Mouse (Mus musculus) C2C12 (cell line): ENCODE results near the gene Sema4g.
A peak's percentile ranks its signal among the peaks of the same experiment; 100 is the strongest.

Experiments
- CTCF ChIP-seq: IDR thresholded peaks from one replicate; pipeline ENCODE4 v1.5.1; 2011; ENCODE audit not compliant: control insufficient read depth, insufficient read depth, insufficient read length
- FOSL1 ChIP-seq: IDR thresholded peaks from one replicate; pipeline ENCODE4 v1.8.0; 2011; ENCODE audit warnings: mild to moderate bottlenecking, low read length; ENCODE audit not compliant: poor library complexity, insufficient read depth, severe bottlenecking
- MAX ChIP-seq: IDR thresholded peaks from one replicate; pipeline ENCODE4 v1.6.1; 2011; ENCODE audit warnings: mild to moderate bottlenecking, control low read depth
- MYOD1 ChIP-seq: IDR thresholded peaks from one replicate; pipeline ENCODE4 v1.6.1; 2011; ENCODE audit warnings: low read depth; ENCODE audit not compliant: control insufficient read depth, insufficient read length
- MYOG ChIP-seq: IDR thresholded peaks from one replicate; pipeline ENCODE4 v1.6.1; 2011; ENCODE audit not compliant: control insufficient read depth, insufficient read length; ENCODE audit errors: extremely low read depth
- USF1 ChIP-seq: IDR thresholded peaks from one replicate; pipeline ENCODE4 v1.6.1; 2011; ENCODE audit warnings: low read depth, mild to moderate bottlenecking, control low read depth, moderate library complexity

DNA sequence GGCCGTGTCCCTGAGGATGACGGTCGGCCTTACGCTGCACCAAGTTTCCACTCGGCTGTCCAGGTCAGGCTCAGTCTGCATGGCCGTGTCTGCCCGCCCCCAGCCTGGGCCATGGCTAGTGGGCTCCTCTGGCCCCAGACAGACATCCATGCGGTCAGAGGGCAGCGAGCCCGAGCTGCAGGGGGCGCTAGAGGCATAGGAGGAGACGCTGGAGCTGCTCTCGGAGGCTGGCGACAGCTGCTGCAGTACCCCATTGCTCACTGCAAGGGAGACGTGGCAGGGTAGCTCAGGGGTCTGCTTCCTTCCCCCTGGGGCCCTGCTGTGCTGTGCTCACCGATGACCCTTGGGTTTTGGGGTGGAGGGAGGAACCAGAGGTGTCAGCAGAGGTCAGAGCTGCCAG lies 48.0 kb downstream of the Sema4g start:
- TF ChIP-seq FOSL1 = no peak
- TF ChIP-seq MYOD1 = no peak
- TF ChIP-seq MAX = no peak
- peak; percentile 87 for TF ChIP-seq CTCF
- no peak for TF ChIP-seq MYOG
- no peak for TF ChIP-seq USF1
